Mouse (Mus musculus) embryonic fibroblast, embryonic 13.5 days (primary cell): ENCODE measurements at regions not wholly inside any gene's neighbourhood (a gene's known extent, or its start where the extent isn't known, plus 50 kb on each side); places are given as distances from the start of the nearest gene placed in this dataset.

Experiments used
- CTCF ChIP-seq: IDR thresholded peaks from 2 replicates; pipeline ENCODE4 v1.5.1; 2011; ENCODE audit warnings: mild to moderate bottlenecking, control low read depth, low read length, moderate library complexity, borderline replicate concordance; ENCODE audit not compliant: insufficient read depth
- POLR2A ChIP-seq: IDR thresholded peaks from 2 replicates; pipeline ENCODE4 v1.6.1; 2011; ENCODE audit warnings: low read depth, mild to moderate bottlenecking, control low read depth, low read length, moderate library complexity

DNA sequence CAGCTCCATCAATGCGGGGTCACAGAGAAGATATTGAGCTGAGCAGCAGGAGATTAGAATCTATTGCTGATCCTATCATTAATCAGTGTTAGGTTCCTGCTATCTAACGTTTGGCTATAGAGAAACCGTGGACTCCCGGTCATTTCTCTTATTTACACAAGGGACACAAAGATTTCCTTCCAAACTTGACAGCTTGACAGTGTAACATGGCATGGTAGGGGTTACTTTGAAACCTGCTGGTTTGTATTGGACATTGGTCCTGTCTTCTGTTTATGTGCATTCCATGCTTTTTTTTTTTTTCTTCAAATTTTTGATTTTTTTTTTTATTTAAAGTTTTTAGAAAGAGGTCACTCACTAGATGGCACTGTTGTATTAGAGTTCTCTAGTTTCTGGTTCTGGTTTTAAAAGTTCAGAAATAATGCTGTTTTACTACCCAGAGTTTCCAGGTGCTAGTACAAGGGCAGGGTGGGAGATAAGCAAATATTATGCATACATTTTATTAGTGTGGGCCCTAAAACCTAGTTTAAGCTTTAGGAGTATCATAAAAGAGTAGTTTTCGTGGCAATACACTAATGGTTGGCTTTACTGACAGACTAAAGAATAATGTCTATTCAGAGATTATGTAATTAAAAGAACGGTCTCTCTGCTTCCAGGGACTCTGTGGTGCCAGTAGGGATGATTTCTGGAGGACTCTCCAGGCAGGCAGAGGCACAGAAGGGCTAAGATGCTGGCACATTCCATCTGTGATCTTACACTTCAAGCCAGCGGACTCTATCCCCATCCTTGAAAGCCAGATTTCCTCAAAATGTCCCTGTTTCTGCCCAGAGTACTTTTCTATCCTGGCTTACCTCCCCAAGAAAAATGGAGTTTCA lies 83.8 kb upstream of the Sel1l start:
- TF ChIP-seq POLR2A = no peak
- TF ChIP-seq CTCF = no peak
